Mouse (Mus musculus): ENCODE results near the gene Nr0b1. TPM values are rescaled to one million over a fixed set of nuclear protein-coding genes. Genes with fewer than 3 reads are reported as not detected.

Gene Nr0b1
- 10 to 100 TPM in 2 of 4 experiments, 1 to 10 TPM in 2; 3.7 to 24.1 (median 12.0) TPM for total RNA-seq (2022)

- DNase-seq: no peak
Measured at GRCm38 (mm10) chrX:86191614-86192419, at the start of gene Nr0b1. Gene Nr0b1, plus strand, starts transcription at chrX:86191764.

DNA sequence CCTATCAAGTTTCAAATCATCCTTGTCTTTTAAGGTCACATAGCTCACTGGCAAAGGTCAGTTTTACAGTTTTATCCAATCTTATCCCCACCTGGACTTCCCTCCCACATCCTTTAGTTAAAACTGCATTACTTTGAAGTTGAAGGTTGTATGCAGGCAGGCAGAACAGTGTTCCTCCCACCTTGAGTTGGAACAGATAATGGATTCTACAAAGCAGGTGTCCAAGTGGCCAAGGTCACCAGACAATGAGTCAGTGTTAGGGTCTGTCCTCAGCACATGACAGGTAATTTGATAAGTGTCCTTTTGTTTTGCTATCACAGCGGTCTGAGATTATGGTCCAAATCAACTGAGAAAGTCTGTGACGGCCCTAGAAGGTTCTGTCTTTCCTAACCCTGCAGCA is 4.3 kb upstream of the Nr0b1 start:
- DNase-seq: no peak

DNA sequence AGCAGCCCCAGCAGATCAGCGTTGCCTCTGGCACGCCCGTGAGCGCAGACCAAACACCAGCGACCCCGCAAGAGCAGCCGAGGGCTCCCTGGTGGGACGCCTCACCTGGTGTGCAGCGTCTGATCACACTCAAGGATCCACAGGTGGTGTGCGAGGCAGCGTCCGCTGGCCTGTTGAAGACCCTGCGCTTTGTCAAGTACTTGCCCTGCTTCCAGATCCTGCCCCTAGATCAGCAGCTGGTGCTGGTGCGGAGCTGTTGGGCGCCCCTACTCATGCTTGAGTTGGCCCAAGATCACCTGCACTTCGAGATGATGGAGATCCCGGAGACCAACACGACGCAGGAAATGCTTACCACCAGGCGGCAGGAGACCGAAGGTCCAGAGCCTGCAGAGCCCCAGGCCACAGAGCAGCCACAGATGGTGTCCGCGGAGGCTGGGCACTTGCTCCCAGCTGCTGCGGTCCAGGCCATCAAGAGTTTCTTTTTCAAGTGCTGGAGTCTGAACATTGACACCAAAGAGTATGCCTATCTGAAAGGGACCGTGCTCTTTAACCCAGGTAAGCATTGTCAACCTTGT is 943 bp downstream of the Nr0b1 start:
- DNase-seq: peak; percentile 12

GRCm38 (mm10) chrX:86193386-86193785 is 1.8 kb downstream of the Nr0b1 start:
- no peak for DNase-seq

DNA sequence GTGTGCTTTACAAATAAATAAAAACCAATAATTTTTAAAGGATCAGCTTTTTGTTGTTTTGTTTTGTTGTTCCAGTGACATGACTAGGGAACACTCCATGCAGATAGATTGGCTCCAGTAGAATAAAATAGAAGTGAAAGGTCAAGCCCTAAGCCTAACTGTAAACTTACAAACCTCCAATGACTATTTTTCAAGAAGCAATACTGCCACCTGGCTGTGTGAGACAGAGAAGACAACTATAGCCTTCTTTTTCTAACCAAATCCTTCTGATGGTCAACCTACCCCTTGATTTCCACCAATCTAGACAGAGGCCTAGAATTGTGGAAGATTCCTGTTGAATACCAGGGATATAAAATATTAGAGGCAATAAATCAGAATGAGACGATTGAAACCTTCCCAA is 45.7 kb downstream of the Nr0b1 start:
- no peak for DNase-seq

Other genes with a start within 250 kb of the Nr0b1 start
- not detected for gene Samt3, start 147.6 kb upstream of the Nr0b1 start, total RNA-seq (2022)
- not detected for gene Mageb4, start 113.3 kb downstream of the Nr0b1 start, total RNA-seq (2022)

All from adrenal gland, adult 8-10 months (tissue).